Comparison of ENCODE assay signal across 12 mouse cellular contexts in the genomic region with DNA sequence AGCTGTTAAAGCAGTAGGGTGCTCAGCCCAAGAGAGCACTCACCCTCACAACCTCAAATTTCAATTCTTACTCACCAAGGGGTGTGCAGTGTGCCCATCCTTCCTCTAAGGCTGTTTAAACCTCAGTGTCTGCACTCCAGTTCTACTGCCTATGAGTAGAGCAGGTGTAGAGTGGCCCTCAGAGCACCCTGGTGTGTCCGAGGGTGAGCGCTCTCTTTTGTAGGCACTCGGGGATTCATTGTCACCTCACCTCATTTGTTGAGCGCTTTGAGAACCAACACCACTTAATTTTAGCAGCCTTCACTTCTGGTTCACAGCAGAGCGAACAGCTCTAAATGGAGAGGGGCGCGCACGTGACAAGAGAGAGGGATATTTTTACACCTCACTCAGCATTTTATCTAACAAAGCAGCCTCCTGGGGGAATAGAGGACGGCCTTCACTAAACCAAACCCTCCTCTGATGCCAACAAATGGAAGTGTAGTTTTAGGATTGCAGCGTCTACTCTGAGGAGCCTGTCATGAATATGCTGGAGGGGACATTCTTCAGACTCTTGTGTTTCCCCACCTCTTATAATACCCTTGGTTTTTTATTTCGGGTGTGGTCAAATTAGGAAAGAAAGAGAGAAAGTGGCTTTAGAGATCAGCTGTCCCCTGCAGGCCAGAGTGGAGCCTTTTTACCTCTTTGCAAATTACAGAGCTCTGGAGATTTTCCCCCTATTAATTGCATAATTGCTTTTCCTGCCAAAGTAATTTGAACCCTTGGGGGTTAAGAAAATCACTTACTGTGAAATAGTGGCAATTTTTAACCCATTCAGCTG.
DNase-seq lines count a peak whose midpoint lies in the region; ATAC-seq lines count a peak whose summit lies in the region.
"Had no signal": no experiment of that assay in that cellular context is flagged by ENCODE, and none has a peak within 500 bp of the region (broad histone marks: within the 10 kb centered on the region; RNA-seq: fewer than 3 reads in every experiment).

No protein-coding gene starts in this region.

- WGBS in hindbrain, embryonic 12.5 days = 54% methylated on average over 11 of the region's 11 CpGs
- 65% methylated on average over 11 of the region's 11 CpGs for WGBS in hindbrain, embryonic 10.5 days
- WGBS in embryonic facial prominence, embryonic 10.5 days = 48% methylated on average over 11 of the region's 11 CpGs
- 10% methylated on average over 11 of the region's 11 CpGs for WGBS in forebrain, embryonic 16.5 days

- peaks cover 8% of the 10 kb centered on the region; the same call in 1 of the 2 replicates for H3K4me1 ChIP-seq in hindbrain, embryonic 12.5 days
- peaks cover 13% of the 10 kb centered on the region; the same call in 1 of the 2 replicates for H3K4me1 ChIP-seq in hindbrain, embryonic 10.5 days (replicated peaks)
- peaks cover 10% of the 10 kb centered on the region for H3K4me1 ChIP-seq in embryonic facial prominence, embryonic 10.5 days
- H3K4me1 ChIP-seq in forebrain, embryonic 16.5 days (replicated peaks; ENCODE audit: control insufficient read depth, insufficient read depth, low read length) = peaks cover 15% of the 10 kb centered on the region

- DNase-seq in hindbrain, embryonic 10.5 days (ENCODE audit: low spot score) = no peak
- DNase-seq in embryonic facial prominence, embryonic 10.5 days (ENCODE audit: low spot score) = peak; percentile 24
- DNase-seq in heart, postnatal 4 days = peak; percentile 19
- no peak for DNase-seq in layer of hippocampus, adult 8-10 months (ENCODE audit: low spot score in 2 of 2)
- no peak for DNase-seq in layer of hippocampus, adult 9-11 months
- DNase-seq in layer of hippocampus, postnatal 25 days (ENCODE audit: extremely low spot score in 1 of 2, low spot score in 1 of 2) = no peak
- DNase-seq: cerebellum, postnatal 14 days had no signal

- H3K9ac ChIP-seq in hindbrain, embryonic 12.5 days = no peak overlapping the region
- H3K9ac ChIP-seq in forebrain, embryonic 16.5 days (replicated peaks; ENCODE audit: low read depth, low read length) = no peak overlapping the region
- H3K9ac ChIP-seq: hindbrain, embryonic 15.5 days had no signal

- no peak overlapping the region for H3K27ac ChIP-seq in hindbrain, embryonic 12.5 days
- H3K27ac ChIP-seq in hindbrain, embryonic 10.5 days = no peak overlapping the region
- no peak overlapping the region for H3K27ac ChIP-seq in embryonic facial prominence, embryonic 10.5 days (replicated peaks)
- no peak overlapping the region for H3K27ac ChIP-seq in forebrain, embryonic 16.5 days (ENCODE audit: low read length)
- H3K27ac ChIP-seq: hindbrain, embryonic 15.5 days; macrophage had no signal

- H3K4me2 ChIP-seq in hindbrain, embryonic 12.5 days (replicated peaks) = no peak overlapping the region
- H3K4me2 ChIP-seq in forebrain, embryonic 16.5 days (ENCODE audit: low read length) = 0 out of 2 replicates have a peak overlapping the region, but pooled peaks have one; percentile 3
- H3K4me2 ChIP-seq: hindbrain, embryonic 15.5 days had no signal

- peak; percentile 69; the same call in 1 of the 2 replicates for ATAC-seq in hindbrain, embryonic 12.5 days (ENCODE audit: low FRiP score)
- peak; percentile 68 for ATAC-seq in forebrain, embryonic 16.5 days

- no peak overlapping the region for H3K4me3 ChIP-seq in hindbrain, embryonic 12.5 days
- no peak overlapping the region for H3K4me3 ChIP-seq in hindbrain, embryonic 10.5 days
- H3K4me3 ChIP-seq in embryonic facial prominence, embryonic 10.5 days = no peak overlapping the region
- H3K4me3 ChIP-seq in forebrain, embryonic 16.5 days (replicated peaks; ENCODE audit: low read length) = no peak overlapping the region
- H3K4me3 ChIP-seq: hindbrain, embryonic 15.5 days; myocyte had no signal

- no peaks in the 10 kb centered on the region for H3K27me3 ChIP-seq in hindbrain, embryonic 12.5 days
- peaks cover 9% of the 10 kb centered on the region; the same call in 1 of the 2 replicates for H3K27me3 ChIP-seq in hindbrain, embryonic 10.5 days (ENCODE audit: insufficient read depth, poor library complexity, severe bottlenecking)
- H3K27me3 ChIP-seq in embryonic facial prominence, embryonic 10.5 days (replicated peaks; ENCODE audit: low read depth, poor library complexity, severe bottlenecking) = peaks cover 19% of the 10 kb centered on the region; the same call in 1 of the 2 replicates
- 0 out of 2 replicates have a peak, but pooled peaks cover 7% of the 10 kb centered on the region for H3K27me3 ChIP-seq in forebrain, embryonic 16.5 days (replicated peaks; ENCODE audit: control insufficient read depth, insufficient read depth, low read length)
- H3K27me3 ChIP-seq: hindbrain, embryonic 15.5 days had no signal

- H3K9me3 ChIP-seq in hindbrain, embryonic 12.5 days (replicated peaks) = 0 out of 2 replicates have a peak, but pooled peaks cover 6% of the 10 kb centered on the region
- H3K9me3 ChIP-seq in hindbrain, embryonic 10.5 days = 0 out of 2 replicates have a peak, but pooled peaks cover 2% of the 10 kb centered on the region
- no peaks in the 10 kb centered on the region for H3K9me3 ChIP-seq in embryonic facial prominence, embryonic 10.5 days
- peaks cover 4% of the 10 kb centered on the region; the same call in 1 of the 2 replicates for H3K9me3 ChIP-seq in forebrain, embryonic 16.5 days (ENCODE audit: control insufficient read depth, low read length)
- H3K9me3 ChIP-seq: hindbrain, embryonic 15.5 days had no signal

- H3K36me3 ChIP-seq in hindbrain, embryonic 12.5 days = no peaks in the 10 kb centered on the region
- H3K36me3 ChIP-seq in hindbrain, embryonic 10.5 days = no peaks in the 10 kb centered on the region
- H3K36me3 ChIP-seq in embryonic facial prominence, embryonic 10.5 days (replicated peaks) = no peaks in the 10 kb centered on the region
- H3K36me3 ChIP-seq in forebrain, embryonic 16.5 days (ENCODE audit: control insufficient read depth, insufficient read depth) = no peaks in the 10 kb centered on the region
- H3K36me3 ChIP-seq: hindbrain, embryonic 15.5 days had no signal

Comparison
In these comparisons a context has a peak if more than half of its experiments do, and no peak if none do; other contexts are left out.
1. DNase-seq: peak in embryonic facial prominence, embryonic 10.5 days (single experiment) and heart, postnatal 4 days (single experiment); none in hindbrain, embryonic 10.5 days (single experiment), layer of hippocampus, adult 8-10 months (0 of 2), layer of hippocampus, adult 9-11 months (single experiment) and layer of hippocampus, postnatal 25 days (0 of 2).